Mouse (Mus musculus): ENCODE measurements at regions not wholly inside any gene's neighbourhood (a gene's known extent, or its start where the extent isn't known, plus 50 kb on each side); places are given as distances from the start of the nearest gene placed in this dataset.

DNA sequence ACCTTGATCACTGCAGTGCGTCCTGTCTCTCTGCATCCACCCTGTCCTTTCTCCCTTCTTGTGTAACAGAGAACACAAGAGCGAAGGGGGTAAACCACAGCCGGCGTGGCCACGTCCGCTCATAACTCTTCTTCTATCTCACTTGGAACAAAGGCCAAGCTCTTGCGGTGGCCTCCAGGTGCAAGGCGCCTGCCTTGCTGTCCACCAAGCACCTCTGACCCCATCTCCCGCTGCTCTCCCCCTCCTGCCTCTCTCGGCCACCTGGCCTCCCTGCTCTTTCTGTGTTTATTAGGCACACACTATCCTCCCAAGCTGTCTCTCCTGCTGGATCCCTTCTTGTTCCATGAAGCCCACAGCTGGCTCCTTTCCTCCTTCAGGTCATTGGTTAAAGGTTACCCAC, 71.3 kb downstream of the Ccdc54 start:
- DNase-seq (no peak), ATAC-seq (no peak)
- Histone ChIP-seq H3K9ac (no peak overlapping the region), H3K4me2 (ENCODE audit: low read depth) (no peak overlapping the region), H3K27ac (ENCODE audit: low read depth, low read length) (no peak overlapping the region), H3K36me3 (ENCODE audit: insufficient read depth) (no peaks in the 10 kb centered on the region), H3K27me3 (ENCODE audit: insufficient read depth, low read length) (no peaks in the 10 kb centered on the region), H3K9me3 (ENCODE audit: low read length) (no peaks in the 10 kb centered on the region), H3K4me3 (ENCODE audit: low read depth, low read length) (no peak overlapping the region), H3K4me1 (ENCODE audit: insufficient read depth) (no peaks in the 10 kb centered on the region)
- no peak for TF ChIP-seq CTCF (IDR thresholded peaks at IDR 0.05; ENCODE audit: low read depth)
- WGBS: 89% methylated on average over 10 of the region's 10 CpGs

DNA sequence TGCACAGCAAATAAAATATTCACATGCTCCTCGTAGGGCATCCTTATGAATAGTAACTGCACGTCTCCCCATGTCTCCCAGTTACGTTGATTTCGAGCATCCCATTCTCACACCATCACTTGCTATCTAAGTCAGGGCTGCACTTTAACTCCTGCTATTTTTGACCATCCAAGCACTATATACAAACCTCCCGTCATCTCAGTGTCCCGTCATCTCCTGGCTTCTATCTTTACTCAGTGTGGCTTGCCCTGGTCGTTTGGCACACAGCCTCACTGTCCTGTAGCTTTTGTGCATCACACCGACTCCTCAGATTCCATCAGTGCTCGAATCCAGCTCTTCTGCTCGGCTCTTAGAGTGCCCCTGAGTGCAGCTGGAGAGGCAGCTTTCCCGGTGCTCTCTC, 74.4 kb downstream of the Ccdc54 start:
- Histone ChIP-seq H3K27me3 (ENCODE audit: insufficient read depth, low read length) (no peaks in the 10 kb centered on the region), H3K4me1 (ENCODE audit: insufficient read depth) (no peaks in the 10 kb centered on the region), H3K9me3 (ENCODE audit: low read length) (no peaks in the 10 kb centered on the region), H3K27ac (ENCODE audit: low read depth, low read length) (no peak overlapping the region), H3K36me3 (ENCODE audit: insufficient read depth) (no peaks in the 10 kb centered on the region), H3K4me2 (ENCODE audit: low read depth) (no peak overlapping the region), H3K4me3 (ENCODE audit: low read depth, low read length) (no peak overlapping the region), H3K9ac (no peak overlapping the region)
- no peak for DNase-seq
- WGBS: 80% methylated on average over 11 of the region's 11 CpGs
- no peak for ATAC-seq
- TF ChIP-seq CTCF (IDR thresholded peaks at IDR 0.05; ENCODE audit: low read depth): no peak

DNA sequence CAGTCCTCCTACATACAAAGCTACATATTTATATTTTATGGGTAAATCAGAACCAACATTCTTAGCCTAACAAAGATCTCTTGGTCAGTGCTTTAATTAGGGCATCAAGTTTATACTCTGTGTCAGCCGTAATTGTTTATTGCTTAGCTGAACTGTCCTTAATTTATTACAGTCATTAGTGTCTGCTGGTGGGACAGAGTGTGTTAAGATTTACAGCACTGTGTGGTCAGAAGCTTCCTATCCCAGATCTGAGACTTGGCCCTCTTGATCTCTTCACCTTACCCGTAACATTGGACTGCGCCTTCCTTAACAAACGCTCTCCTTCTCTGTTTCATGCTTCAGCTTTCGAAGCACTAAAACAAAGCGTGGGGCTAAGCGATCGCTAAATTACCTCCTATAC, 75.9 kb downstream of the Ccdc54 start:
- H3K27ac ChIP-seq (ENCODE audit: low read depth, low read length): no peak overlapping the region
- no peaks in the 10 kb centered on the region for H3K27me3 ChIP-seq (ENCODE audit: insufficient read depth, low read length)
- H3K4me2 ChIP-seq (ENCODE audit: low read depth): no peak overlapping the region
- no peaks in the 10 kb centered on the region for H3K4me1 ChIP-seq (ENCODE audit: insufficient read depth)
- H3K9me3 ChIP-seq (ENCODE audit: low read length): no peaks in the 10 kb centered on the region
- WGBS: 93% methylated on average over 8 of the region's 8 CpGs
- ATAC-seq: no peak
- no peak overlapping the region for H3K9ac ChIP-seq
- no peaks in the 10 kb centered on the region for H3K36me3 ChIP-seq (ENCODE audit: insufficient read depth)
- no peak for DNase-seq
- TF ChIP-seq CTCF (IDR thresholded peaks at IDR 0.05; ENCODE audit: low read depth): no peak
- H3K4me3 ChIP-seq (ENCODE audit: low read depth, low read length): no peak overlapping the region

DNA sequence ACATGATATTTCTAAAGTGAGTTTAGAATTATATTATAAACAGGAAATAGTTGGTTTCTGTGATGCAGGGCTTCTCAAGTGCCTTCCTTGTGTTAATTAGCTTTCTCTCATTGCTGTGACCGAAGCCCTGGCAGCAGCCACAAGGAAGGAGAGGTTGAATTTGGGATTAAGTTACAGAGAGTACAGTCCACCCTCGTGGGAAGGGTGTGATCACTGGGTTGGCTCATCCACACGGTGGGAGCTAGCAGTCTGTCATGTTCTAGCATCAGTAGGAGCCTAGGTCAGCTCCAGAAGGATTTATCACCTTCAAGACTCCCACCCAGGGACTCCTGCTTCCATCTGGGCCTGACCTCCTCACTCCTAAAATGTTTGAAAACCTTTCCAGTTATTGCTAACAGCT, 78.9 kb downstream of the Ccdc54 start:
- ATAC-seq (no peak), DNase-seq (no peak)
- no peak for TF ChIP-seq CTCF (IDR thresholded peaks at IDR 0.05; ENCODE audit: low read depth)
- no peaks in the 10 kb centered on the region for H3K4me1 ChIP-seq (ENCODE audit: insufficient read depth)
- no peaks in the 10 kb centered on the region for H3K9me3 ChIP-seq (ENCODE audit: low read length)
- H3K27ac ChIP-seq (ENCODE audit: low read depth, low read length): no peak overlapping the region
- H3K9ac ChIP-seq: no peak overlapping the region
- H3K4me3 ChIP-seq (ENCODE audit: low read depth, low read length): no peak overlapping the region
- 66% methylated on average over 3 of the region's 3 CpGs for WGBS
- H3K27me3 ChIP-seq (ENCODE audit: insufficient read depth, low read length): no peaks in the 10 kb centered on the region
- H3K36me3 ChIP-seq (ENCODE audit: insufficient read depth): no peaks in the 10 kb centered on the region
- H3K4me2 ChIP-seq (ENCODE audit: low read depth): no peak overlapping the region

DNA sequence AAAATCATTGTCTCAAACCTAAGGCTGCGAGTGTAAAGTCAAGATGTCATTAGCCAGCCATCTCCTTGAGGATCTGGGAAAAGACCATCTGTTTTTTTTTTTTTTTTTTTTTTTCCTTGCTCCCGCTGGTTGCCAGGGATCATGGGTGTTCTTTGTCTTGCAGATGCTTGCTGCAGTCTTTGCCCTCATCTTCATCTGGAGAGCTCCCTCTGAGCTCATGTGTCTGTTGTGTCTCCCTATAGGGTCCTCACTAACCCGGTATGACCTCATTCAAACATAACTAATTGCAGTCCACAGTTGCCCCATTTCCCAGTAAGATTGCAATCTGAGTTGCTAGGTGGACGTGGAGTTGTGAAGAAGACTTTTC, 77.3 kb upstream of the Bbx start:
- Histone ChIP-seq H3K9ac (no peak overlapping the region), H3K27ac (ENCODE audit: low read depth, low read length) (no peak overlapping the region), H3K4me2 (ENCODE audit: low read depth) (no peak overlapping the region), H3K4me1 (ENCODE audit: insufficient read depth) (no peaks in the 10 kb centered on the region), H3K4me3 (ENCODE audit: low read depth, low read length) (no peak overlapping the region), H3K27me3 (ENCODE audit: insufficient read depth, low read length) (no peaks in the 10 kb centered on the region), H3K36me3 (ENCODE audit: insufficient read depth) (no peaks in the 10 kb centered on the region), H3K9me3 (ENCODE audit: low read length) (no peaks in the 10 kb centered on the region)
- DNase-seq: no peak
- no peak for ATAC-seq
- TF ChIP-seq CTCF (IDR thresholded peaks at IDR 0.05; ENCODE audit: low read depth): no peak
- 45% methylated on average over 4 of the region's 4 CpGs for WGBS

DNA sequence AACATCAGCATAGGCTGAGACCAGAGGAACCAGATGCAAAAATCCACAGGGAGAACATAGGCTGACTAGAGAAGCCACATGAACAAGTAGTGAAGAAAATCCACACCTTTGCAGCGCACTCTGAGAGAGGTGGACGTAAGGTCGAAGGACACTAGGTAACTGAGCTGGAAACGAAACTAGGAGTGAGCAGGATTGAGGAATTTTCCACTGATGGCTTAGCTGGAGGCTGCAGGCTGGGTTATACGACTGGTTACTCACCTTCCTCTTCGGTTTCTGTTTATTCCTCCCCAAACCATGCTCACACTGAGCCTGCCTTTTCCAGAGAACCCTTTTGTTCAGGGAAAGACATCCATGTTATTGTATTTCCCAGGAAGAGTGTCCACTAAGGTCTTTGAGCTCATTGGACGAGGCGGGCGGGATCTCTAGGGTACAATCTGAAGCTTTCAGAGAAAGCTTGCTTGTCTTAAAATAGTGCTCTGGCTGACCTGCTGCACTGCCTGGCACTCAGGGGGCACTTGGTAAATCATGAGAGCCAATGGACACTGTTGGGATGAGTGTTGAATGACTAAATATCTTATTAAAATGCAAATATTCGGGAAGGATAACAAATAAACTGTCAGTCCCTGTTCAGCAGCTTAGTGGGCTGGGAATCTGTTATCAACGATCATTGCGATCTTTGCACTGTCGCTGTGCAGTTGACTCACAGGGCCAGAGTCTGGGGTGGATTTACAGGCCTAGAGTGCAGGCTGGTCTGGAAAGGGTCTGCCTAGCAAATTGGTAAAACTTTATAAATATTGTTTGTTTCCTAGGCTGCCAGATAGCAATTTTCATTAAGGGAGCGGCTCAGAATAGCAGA, 76.7 kb upstream of the Bbx start:
- H3K36me3 ChIP-seq (ENCODE audit: insufficient read depth): no peaks in the 10 kb centered on the region
- H3K4me3 ChIP-seq (ENCODE audit: low read depth, low read length): no peak overlapping the region
- no peaks in the 10 kb centered on the region for H3K27me3 ChIP-seq (ENCODE audit: insufficient read depth, low read length)
- ATAC-seq: no peak
- H3K9ac ChIP-seq: no peak overlapping the region
- no peaks in the 10 kb centered on the region for H3K9me3 ChIP-seq (ENCODE audit: low read length)
- no peak overlapping the region for H3K27ac ChIP-seq (ENCODE audit: low read depth, low read length)
- WGBS: 77% methylated on average over 14 of the region's 14 CpGs
- no peak overlapping the region for H3K4me2 ChIP-seq (ENCODE audit: low read depth)
- no peak for DNase-seq
- TF ChIP-seq CTCF (IDR thresholded peaks at IDR 0.05; ENCODE audit: low read depth): no peak
- H3K4me1 ChIP-seq (ENCODE audit: insufficient read depth): no peaks in the 10 kb centered on the region

DNA sequence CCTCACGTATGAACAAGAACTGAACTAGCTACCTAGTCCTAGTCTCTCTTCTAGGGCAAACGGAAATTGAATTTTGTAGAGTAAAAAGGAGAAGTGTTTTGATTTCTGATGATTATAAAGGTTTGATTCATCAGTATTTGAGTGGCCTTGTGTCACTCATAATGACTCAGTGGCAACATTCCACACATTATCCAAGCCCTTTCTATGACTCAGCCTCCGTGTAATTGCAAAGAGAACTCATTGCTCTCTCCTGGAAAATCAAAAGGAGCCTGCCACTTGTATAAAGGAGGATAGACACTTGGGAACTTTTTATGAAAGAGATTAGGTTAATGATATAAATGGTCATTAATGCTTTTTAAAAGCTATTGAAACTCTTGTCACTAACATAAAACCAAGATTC, 72.4 kb upstream of the Bbx start:
- Histone ChIP-seq H3K4me2 (ENCODE audit: low read depth) (no peak overlapping the region), H3K27ac (ENCODE audit: low read depth, low read length) (no peak overlapping the region), H3K36me3 (ENCODE audit: insufficient read depth) (no peaks in the 10 kb centered on the region), H3K9me3 (ENCODE audit: low read length) (no peaks in the 10 kb centered on the region), H3K27me3 (ENCODE audit: insufficient read depth, low read length) (no peaks in the 10 kb centered on the region), H3K9ac (no peak overlapping the region), H3K4me3 (ENCODE audit: low read depth, low read length) (no peak overlapping the region), H3K4me1 (ENCODE audit: insufficient read depth) (no peaks in the 10 kb centered on the region)
- 40% methylated on average over 3 of the region's 3 CpGs for WGBS
- no peak for TF ChIP-seq CTCF (IDR thresholded peaks at IDR 0.05; ENCODE audit: low read depth)
- ATAC-seq (no peak), DNase-seq (no peak)
